Mouse (Mus musculus) kidney, embryonic 16.5 days (tissue): Measurements from ENCODE around the gene Gamt. TPM values are rescaled to one million over a fixed set of nuclear protein-coding genes. Genes with fewer than 3 reads are reported as not detected.

Experiments
- ATAC-seq: fragments of 200-750 bp; cut with Nextera tagmentation; 2 replicates; pipeline ENCODE4 v1.8.0; 2017; ENCODE audit warnings: moderate TSS enrichment; ENCODE audit not compliant: low FRiP score, low TSS enrichment
- H3K27ac ChIP-seq: fragments of 300-500 bp; sonication (generic); 2 replicates; pipeline ENCODE4 v1.5.1; 2014; ENCODE audit warnings: low read length
- H3K27me3 ChIP-seq: fragments of 300-500 bp; sonication (generic); 2 replicates; pipeline ENCODE4 v1.6.1; 2014; ENCODE audit warnings: low read length, control low read depth, mixed read lengths; ENCODE audit not compliant: insufficient read depth
- H3K36me3 ChIP-seq: fragments of 300-500 bp; sonication (generic); 2 replicates; pipeline ENCODE4 v1.6.1; 2014; ENCODE audit warnings: low read length, control low read depth, mixed read lengths; ENCODE audit not compliant: insufficient read depth
- H3K4me1 ChIP-seq: fragments of 300-500 bp; sonication (generic); 2 replicates; pipeline ENCODE4 v1.6.1; 2014; ENCODE audit warnings: low read length, control low read depth, mixed read lengths; ENCODE audit not compliant: insufficient read depth
- H3K4me2 ChIP-seq: fragments of 300-500 bp; sonication (generic); replicated peaks from 2 replicates; pipeline ENCODE4 v1.6.1; 2014; ENCODE audit warnings: low read depth, low read length
- H3K4me3 ChIP-seq: fragments of 300-500 bp; sonication (generic); 2 replicates; pipeline ENCODE4 v1.5.1; 2014; ENCODE audit warnings: mild to moderate bottlenecking, low read length
- H3K9ac ChIP-seq: fragments of 300-500 bp; sonication (generic); replicated peaks from 2 replicates; pipeline ENCODE4 v1.6.1; 2014; ENCODE audit warnings: low read length
- H3K9me3 ChIP-seq: fragments of 300-500 bp; sonication (generic); 2 replicates; pipeline ENCODE4 v1.6.1; 2016; ENCODE audit warnings: low read length, control low read depth
- WGBS: fragments of 180-500 bp; shearing (Covaris S2); extraction: QIAGEN DNeasy Blood & Tissue Kit; methylation state at CpG from one replicate; pipeline ENCODE4 v1.1.7; 2014; 5-methylcytosine and 5-hydroxymethylcytosine counted together
- polyA plus RNA-seq: library from polyadenylated mRNA; unstranded; fragments of >200 nt; fragmentation: Nextera tagmentation; extraction: Ambion mirVana; gene quantifications from 2 replicates; pipeline ENCODE4 v1.2.1, GENCODE M21; 2015

Gamt gene
- 38.1 and 38.3 TPM in 2 replicates for polyA plus RNA-seq

GRCm38 (mm10) chr10:80260642-80261584, at the start of gene Gamt, which contains the start of gene Dazap1:
Gene Gamt, minus strand, starts transcription at chr10:80261012.
Gene Dazap1, plus strand, starts transcription at chr10:80261486.
- H3K4me2 ChIP-seq, result peak within 1 kb of the TSS; percentile 94
- H3K36me3 ChIP-seq, result peaks cover 26% of the 10 kb centered on the region
- peaks cover 27% of the 10 kb centered on the region for H3K4me1 ChIP-seq
- peak; percentile 94 for ATAC-seq
- H3K4me3 ChIP-seq, result peak within 1 kb of the TSS; percentile 63
- H3K9me3 ChIP-seq, result no peaks in the 10 kb centered on the region
- H3K27ac ChIP-seq, result peak within 1 kb of the TSS; percentile 100
- no peaks in the 10 kb centered on the region for H3K27me3 ChIP-seq
- H3K9ac ChIP-seq, result peak within 1 kb of the TSS; percentile 79
- WGBS, result under 1% methylated on average over 49 of the region's 49 CpGs

GRCm38 (mm10) chr10:80304862-80305261, 44.0 kb upstream of the Gamt start:
- WGBS, result 9% methylated on average over 25 of the region's 25 CpGs

GRCm38 (mm10) chr10:80304458-80304857, 43.6 kb upstream of the Gamt start:
- 21% methylated on average over 12 of the region's 12 CpGs for WGBS
- Histone ChIP-seq H3K9ac (peak overlapping the region; percentile 31; the same call in 1 of the 2 replicates), H3K4me2 (peak overlapping the region; percentile 48), H3K27ac (no peak overlapping the region), H3K27me3 (peaks cover 50% of the 10 kb centered on the region), H3K36me3 (no peaks in the 10 kb centered on the region), H3K4me3 (peak overlapping the region; percentile 35), H3K4me1 (peaks cover 15% of the 10 kb centered on the region), H3K9me3 (no peaks in the 10 kb centered on the region)
- no peak for ATAC-seq

More at GRCm38 (mm10) chr10:80304862-80305261, 44.0 kb upstream of the Gamt start:
- Histone ChIP-seq H3K4me2 (peak overlapping the region; percentile 48), H3K4me3 (peak overlapping the region; percentile 35), H3K9ac (peak overlapping the region; percentile 31; the same call in 1 of the 2 replicates), H3K27me3 (peaks cover 48% of the 10 kb centered on the region), H3K4me1 (peaks cover 15% of the 10 kb centered on the region), H3K9me3 (no peaks in the 10 kb centered on the region), H3K27ac (no peak overlapping the region), H3K36me3 (no peaks in the 10 kb centered on the region)
- ATAC-seq, result no peak

GRCm38 (mm10) chr10:80302471-80302881, 41.7 kb upstream of the Gamt start:
- H3K4me3 ChIP-seq, result no peak overlapping the region
- 16% methylated on average over 9 of the region's 9 CpGs for WGBS
- peak overlapping the region; percentile 23; the same call in 1 of the 2 replicates for H3K4me2 ChIP-seq
- peaks cover 15% of the 10 kb centered on the region for H3K4me1 ChIP-seq
- H3K9me3 ChIP-seq, result no peaks in the 10 kb centered on the region
- H3K36me3 ChIP-seq, result no peaks in the 10 kb centered on the region
- no peak overlapping the region for H3K9ac ChIP-seq
- peak; percentile 57 for ATAC-seq
- H3K27ac ChIP-seq, result no peak overlapping the region; the same call in 1 of the 2 replicates
- peaks cover 67% of the 10 kb centered on the region for H3K27me3 ChIP-seq

GRCm38 (mm10) chr10:80302082-80302355, 41.2 kb upstream of the Gamt start:
- WGBS, result 51% methylated on average over 5 of the region's 5 CpGs
- no peak overlapping the region for H3K27ac ChIP-seq
- no peak overlapping the region for H3K4me3 ChIP-seq
- H3K9me3 ChIP-seq, result no peaks in the 10 kb centered on the region
- no peak overlapping the region for H3K9ac ChIP-seq
- H3K36me3 ChIP-seq, result no peaks in the 10 kb centered on the region
- H3K4me2 ChIP-seq, result peak overlapping the region; percentile 23; the same call in 1 of the 2 replicates
- ATAC-seq, result no peak
- H3K4me1 ChIP-seq, result peaks cover 15% of the 10 kb centered on the region
- H3K27me3 ChIP-seq, result peaks cover 68% of the 10 kb centered on the region

- no peak for ATAC-seq
- no peak overlapping the region for H3K9ac ChIP-seq
- no peak overlapping the region for H3K4me3 ChIP-seq
- no peaks in the 10 kb centered on the region for H3K9me3 ChIP-seq
- peaks cover 15% of the 10 kb centered on the region for H3K4me1 ChIP-seq
- WGBS, result 78% methylated on average over 10 of the region's 10 CpGs
- peaks cover 72% of the 10 kb centered on the region for H3K27me3 ChIP-seq
- no peak overlapping the region for H3K27ac ChIP-seq
- no peaks in the 10 kb centered on the region for H3K36me3 ChIP-seq
- no peak overlapping the region for H3K4me2 ChIP-seq
These were observed 40.7 kb upstream of the Gamt start for GRCm38 (mm10) chr10:80301256-80302081.

- 27% methylated on average over 11 of the region's 11 CpGs for WGBS
- H3K4me2 ChIP-seq, result no peak overlapping the region
- H3K27me3 ChIP-seq, result peaks cover 68% of the 10 kb centered on the region
These were observed 39.9 kb upstream of the Gamt start for GRCm38 (mm10) chr10:80300672-80301181.

GRCm38 (mm10) chr10:80299824-80300223, 39.0 kb upstream of the Gamt start:
- Histone ChIP-seq H3K4me1 (peaks cover 17% of the 10 kb centered on the region), H3K4me3 (no peak overlapping the region), H3K9ac (no peak overlapping the region), H3K27me3 (peaks cover 60% of the 10 kb centered on the region), H3K27ac (no peak overlapping the region), H3K4me2 (no peak overlapping the region), H3K36me3 (peaks cover under 1% of the 10 kb centered on the region), H3K9me3 (no peaks in the 10 kb centered on the region)
- ATAC-seq, result no peak
- WGBS, result 45% methylated on average over 10 of the region's 10 CpGs

More at GRCm38 (mm10) chr10:80300672-80301181, 39.9 kb upstream of the Gamt start:
- H3K4me3 ChIP-seq, result no peak overlapping the region
- H3K4me1 ChIP-seq, result peaks cover 20% of the 10 kb centered on the region
- no peak overlapping the region for H3K9ac ChIP-seq
- no peaks in the 10 kb centered on the region for H3K36me3 ChIP-seq
- no peak overlapping the region for H3K27ac ChIP-seq
- H3K9me3 ChIP-seq, result no peaks in the 10 kb centered on the region
- ATAC-seq, result no peak

- 6% methylated on average over 15 of the region's 15 CpGs for WGBS
These were observed 38.5 kb upstream of the Gamt start for GRCm38 (mm10) chr10:80299301-80299700.

More at GRCm38 (mm10) chr10:80299301-80299700, 38.5 kb upstream of the Gamt start:
- Histone ChIP-seq H3K4me3 (no peak overlapping the region; the same call in 1 of the 2 replicates), H3K4me1 (peaks cover 13% of the 10 kb centered on the region), H3K36me3 (peaks cover 6% of the 10 kb centered on the region), H3K27ac (no peak overlapping the region), H3K9ac (no peak overlapping the region), H3K4me2 (peak overlapping the region; percentile 4; the same call in 1 of the 2 replicates), H3K9me3 (no peaks in the 10 kb centered on the region), H3K27me3 (peaks cover 54% of the 10 kb centered on the region)
- ATAC-seq, result no peak
